Mouse (Mus musculus): ENCODE measurements around the gene Vstm2l. TPM values are rescaled to one million over a fixed set of nuclear protein-coding genes. Genes with fewer than 3 reads are reported as not detected.

The Vstm2l gene
- polyA plus RNA-seq (2014; fragmentation: Illumina TruSeq; extraction: RNeasy Lipid Tissue Mini Kit (QIAGEN cat#74804); ENCODE audit: low read depth, low replicate concordance): not detected

GRCm38 (mm10) chr2:157914105-157914764 is at the start of gene Vstm2l:
Gene Vstm2l, plus strand, starts transcription at chr2:157914653.

Other genes starting within 250 kb of the Vstm2l start
- 16.8 TPM for gene Ctnnbl1, start 177.3 kb upstream of the Vstm2l start, polyA plus RNA-seq (2014; fragmentation: Illumina TruSeq; extraction: RNeasy Lipid Tissue Mini Kit (QIAGEN cat#74804); ENCODE audit: low read depth, low replicate concordance)
- gene Tti1, start 113.8 kb downstream of the Vstm2l start, polyA plus RNA-seq (2014; fragmentation: Illumina TruSeq; extraction: RNeasy Lipid Tissue Mini Kit (QIAGEN cat#74804); ENCODE audit: low read depth, low replicate concordance): 11.6 TPM
- 16.2 TPM for gene Rprd1b, start 113.8 kb downstream of the Vstm2l start, polyA plus RNA-seq (2014; fragmentation: Illumina TruSeq; extraction: RNeasy Lipid Tissue Mini Kit (QIAGEN cat#74804); ENCODE audit: low read depth, low replicate concordance)
- 140 TPM for gene Tgm2, start 231.8 kb downstream of the Vstm2l start, polyA plus RNA-seq (2014; fragmentation: Illumina TruSeq; extraction: RNeasy Lipid Tissue Mini Kit (QIAGEN cat#74804); ENCODE audit: low read depth, low replicate concordance)